Mouse (Mus musculus): ENCODE data around the gene Nmrk2.
A peak's percentile ranks its signal among the peaks of the same experiment; 100 is the strongest.

GRCm38 (mm10) chr10:81190236-81190911 is 11.5 kb downstream of the Nmrk2 start:
- peak; percentile 17; the same call in 1 of the 2 replicates for TF ChIP-seq CTCF (IDR thresholded peaks at IDR 0.05; ENCODE audit: borderline replicate concordance, control insufficient read depth, extremely low read depth, insufficient read depth, low read length, poor library complexity)
- TF ChIP-seq POLR2A (IDR thresholded peaks at IDR 0.05; ENCODE audit: control insufficient read depth, extremely low read depth, insufficient read depth, low read length, poor library complexity) = no peak

All from thymus, adult 2 months (tissue).